Mouse (Mus musculus) ES-CJ7 (cell line): ENCODE measurements around the gene Nfic.

Source experiments
- DNase-seq: peaks from one replicate; pipeline ENCODE4 v3.0.0; 2011; ENCODE audit warnings: low read depth, low spot score

Nfic gene

GRCm38 (mm10) chr10:81360721-81361120, 94.7 kb downstream of the Nfic start:
- no peak for DNase-seq

GRCm38 (mm10) chr10:81358841-81359240, 96.6 kb downstream of the Nfic start:
- DNase-seq = no peak

GRCm38 (mm10) chr10:81358209-81358608, 97.2 kb downstream of the Nfic start:
- no peak for DNase-seq

- peak; percentile 81 for DNase-seq
Observed at GRCm38 (mm10) chr10:81356991-81357844, 98.2 kb downstream of the Nfic start, which contains the start of gene Mfsd12. Gene Mfsd12, plus strand, starts transcription at chr10:81357491.

- no peak for DNase-seq
Observed at GRCm38 (mm10) chr10:81356352-81356990, 99.0 kb downstream of the Nfic start.

- DNase-seq = no peak
Observed at GRCm38 (mm10) chr10:81355533-81355932, 99.9 kb downstream of the Nfic start.

- DNase-seq = peak; percentile 80
Observed at GRCm38 (mm10) chr10:81354738-81355477, 100.5 kb downstream of the Nfic start.

- peak; percentile 89 for DNase-seq
Observed at GRCm38 (mm10) chr10:81351678-81352291, 103.7 kb downstream of the Nfic start.

GRCm38 (mm10) chr10:81350351-81351063, 104.9 kb downstream of the Nfic start, which contains the start of gene Hmg20b:
Gene Hmg20b, minus strand, starts transcription at chr10:81350480.
- DNase-seq = peak; percentile 99

GRCm38 (mm10) chr10:81349961-81350350, 105.5 kb downstream of the Nfic start:
- DNase-seq = no peak

- DNase-seq = peak; percentile 95
Observed at GRCm38 (mm10) chr10:81349146-81349545, 106.3 kb downstream of the Nfic start.

GRCm38 (mm10) chr10:81346453-81347067, 108.9 kb downstream of the Nfic start:
- DNase-seq = peak; percentile 86
